Mouse (Mus musculus): ENCODE results near the gene Tsr1. TPM values are rescaled to one million over a fixed set of nuclear protein-coding genes. Genes with fewer than 3 reads are reported as not detected.

Gene Tsr1
- polyA plus RNA-seq, 1 experiment from 2014 or later, result 38.3 TPM

GRCm38 (mm10) chr11:74902416-74902815 lies 4.5 kb downstream of the Tsr1 start:
- Histone ChIP-seq H3K9ac (no peak overlapping the region), H3K4me2 (replicated peaks) (no peak overlapping the region), H3K27me3 (replicated peaks) (no peaks in the 10 kb centered on the region), H3K4me1 (peaks cover 7% of the 10 kb centered on the region; the same call in 1 of the 2 replicates), H3K36me3 (peaks cover 74% of the 10 kb centered on the region), H3K27ac (no peak overlapping the region), H3K9me3 (no peaks in the 10 kb centered on the region), H3K4me3 (no peak overlapping the region)
- WGBS, result 94% methylated on average over 5 of the region's 5 CpGs
- ATAC-seq (ENCODE audit: low FRiP score, low read depth), result no peak

- WGBS, result 97% methylated on average over 6 of the region's 6 CpGs
- no peak overlapping the region for H3K4me2 ChIP-seq (replicated peaks)
- no peaks in the 10 kb centered on the region for H3K27me3 ChIP-seq (replicated peaks)
- ATAC-seq (ENCODE audit: low FRiP score, low read depth), result no peak
- no peak overlapping the region for H3K27ac ChIP-seq
- H3K36me3 ChIP-seq, result peaks cover 67% of the 10 kb centered on the region
- H3K4me3 ChIP-seq, result no peak overlapping the region
- H3K9ac ChIP-seq, result no peak overlapping the region
- H3K9me3 ChIP-seq, result no peaks in the 10 kb centered on the region
- no peaks in the 10 kb centered on the region for H3K4me1 ChIP-seq
These were observed 10.0 kb downstream of the Tsr1 start for GRCm38 (mm10) chr11:74907850-74908249.

DNA sequence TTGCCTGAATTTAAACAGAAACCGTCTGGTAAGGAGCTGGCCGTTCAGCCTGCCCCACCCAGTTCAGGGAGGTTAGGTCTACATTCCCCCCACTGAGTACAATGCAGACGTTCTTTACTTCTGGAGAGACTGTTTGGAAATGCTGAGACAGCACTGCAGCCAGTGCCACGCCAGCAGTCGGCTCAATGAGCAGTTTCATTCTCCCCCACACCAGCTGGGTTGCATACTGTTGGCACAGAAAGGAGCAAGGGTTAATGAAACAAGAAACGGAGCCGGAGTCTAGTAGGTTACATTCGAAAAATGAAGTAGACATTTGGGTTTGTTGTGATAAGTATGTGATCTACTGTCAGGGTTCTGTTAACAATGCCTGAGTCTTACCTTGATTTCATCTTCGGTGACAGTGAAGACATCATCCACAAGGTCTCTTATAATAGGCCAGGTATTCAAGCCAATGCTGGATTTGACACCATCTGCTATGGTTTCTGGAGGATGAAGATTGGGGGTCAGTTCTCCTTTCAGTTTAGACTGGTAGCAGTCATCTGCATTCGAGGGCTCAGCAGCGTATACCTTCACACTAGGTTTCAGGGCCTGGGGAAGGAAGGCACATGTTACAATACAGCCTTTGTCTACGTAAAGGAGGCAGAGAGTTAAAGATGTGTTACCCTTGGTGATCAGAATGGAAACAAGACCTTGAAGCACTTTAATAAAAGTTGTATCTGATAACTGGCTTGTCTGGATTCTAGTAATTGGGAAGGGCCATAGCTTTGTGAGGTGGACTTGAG lies 10.9 kb downstream of the Tsr1 start:
- Histone ChIP-seq H3K4me1 (no peaks in the 10 kb centered on the region), H3K9me3 (no peaks in the 10 kb centered on the region), H3K4me3 (no peak overlapping the region), H3K27me3 (replicated peaks) (no peaks in the 10 kb centered on the region), H3K27ac (no peak overlapping the region), H3K9ac (no peak overlapping the region), H3K36me3 (peaks cover 61% of the 10 kb centered on the region), H3K4me2 (replicated peaks) (no peak overlapping the region)
- no peak for ATAC-seq (ENCODE audit: low FRiP score, low read depth)
- 89% methylated on average over 12 of the region's 12 CpGs for WGBS

DNA sequence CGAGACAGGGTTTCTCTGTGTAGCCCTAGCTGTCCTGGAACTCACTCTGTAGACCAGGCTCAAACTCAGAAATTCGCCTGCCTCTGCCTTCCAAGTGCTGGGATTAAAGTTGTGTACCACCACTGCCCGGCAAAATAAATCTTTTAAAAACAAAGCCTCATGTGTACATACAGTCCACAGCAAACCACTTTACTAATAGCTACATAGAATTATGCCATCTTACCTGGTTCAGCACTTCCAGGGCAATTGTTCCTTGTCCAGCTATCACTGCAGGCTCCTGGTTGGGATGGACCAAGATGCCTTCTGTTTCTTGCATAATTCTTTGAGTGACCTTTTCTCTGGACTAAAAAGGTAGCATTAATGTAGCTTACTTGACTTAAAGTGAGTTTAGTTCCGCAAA lies 12.1 kb downstream of the Tsr1 start:
- Histone ChIP-seq H3K9ac (no peak overlapping the region), H3K4me1 (no peaks in the 10 kb centered on the region), H3K27me3 (replicated peaks) (no peaks in the 10 kb centered on the region), H3K4me2 (replicated peaks) (no peak overlapping the region), H3K4me3 (no peak overlapping the region), H3K9me3 (no peaks in the 10 kb centered on the region), H3K27ac (no peak overlapping the region), H3K36me3 (peaks cover 49% of the 10 kb centered on the region)
- 90% methylated on average over 4 of the region's 4 CpGs for WGBS
- ATAC-seq (ENCODE audit: low FRiP score, low read depth), result no peak

GRCm38 (mm10) chr11:74912492-74912891 lies 14.6 kb downstream of the Tsr1 start:
- H3K27me3 ChIP-seq (replicated peaks), result no peaks in the 10 kb centered on the region
- WGBS, result 93% methylated on average over 3 of the region's 3 CpGs
- no peak for ATAC-seq (ENCODE audit: low FRiP score, low read depth)
- no peak overlapping the region for H3K4me2 ChIP-seq (replicated peaks)
- no peak overlapping the region for H3K9ac ChIP-seq
- no peak overlapping the region for H3K27ac ChIP-seq
- no peaks in the 10 kb centered on the region for H3K9me3 ChIP-seq
- H3K36me3 ChIP-seq, result peaks cover 24% of the 10 kb centered on the region
- H3K4me1 ChIP-seq, result no peaks in the 10 kb centered on the region
- H3K4me3 ChIP-seq, result no peak overlapping the region

DNA sequence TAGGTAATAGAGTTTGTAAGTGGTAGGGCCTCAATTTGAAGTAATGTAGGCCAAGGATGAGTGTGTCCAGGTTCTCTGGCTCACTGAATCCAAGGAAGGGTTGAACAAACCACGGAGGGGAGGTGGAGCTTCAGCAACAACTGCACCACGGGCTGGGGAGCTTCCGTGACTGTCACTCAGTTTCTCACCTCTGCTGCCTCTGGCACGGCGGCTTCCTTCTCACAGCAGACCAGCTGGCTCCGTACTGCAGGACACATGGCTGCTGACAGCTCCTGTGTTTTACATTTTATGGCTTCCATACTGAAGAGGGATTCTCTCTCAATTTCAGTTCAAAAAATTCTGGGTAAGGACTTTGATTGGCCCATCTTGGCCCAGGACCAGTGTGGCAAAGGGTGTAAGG lies 21.4 kb downstream of the Tsr1 start:
- ATAC-seq (ENCODE audit: low FRiP score, low read depth), result no peak
- H3K27me3 ChIP-seq (replicated peaks), result no peaks in the 10 kb centered on the region
- 76% methylated on average over 6 of the region's 6 CpGs for WGBS

DNA sequence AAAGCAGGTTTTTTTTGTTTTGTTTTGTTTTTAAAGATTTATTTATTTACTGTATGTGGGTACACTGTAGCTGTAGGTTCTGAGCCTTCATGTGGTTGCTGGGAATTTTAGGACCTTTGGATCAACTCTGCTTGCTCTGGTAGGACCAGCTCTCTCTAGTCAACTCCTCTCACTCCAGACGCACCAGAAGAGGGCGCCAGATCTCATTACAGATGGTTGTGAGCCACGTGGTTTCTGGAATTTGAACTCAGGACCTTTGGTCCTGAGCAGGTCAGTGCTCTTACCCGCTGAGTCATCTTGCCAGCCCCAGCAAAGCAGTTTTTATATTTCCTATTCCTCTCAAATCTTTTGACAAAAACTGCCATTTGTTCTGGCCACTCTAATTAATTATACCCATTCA lies 26.3 kb downstream of the Tsr1 start:
- 73% methylated on average over 4 of the region's 4 CpGs for WGBS
- Histone ChIP-seq H3K4me1 (peaks cover 13% of the 10 kb centered on the region), H3K4me2 (replicated peaks) (0 out of 2 replicates have a peak overlapping the region, but pooled peaks have one; percentile 3), H3K27me3 (replicated peaks) (no peaks in the 10 kb centered on the region), H3K9me3 (no peaks in the 10 kb centered on the region), H3K36me3 (peaks cover 3% of the 10 kb centered on the region), H3K27ac (no peak overlapping the region), H3K9ac (no peak overlapping the region), H3K4me3 (no peak overlapping the region)
- no peak for ATAC-seq (ENCODE audit: low FRiP score, low read depth)

More for the DNA sequence above, 21.4 kb downstream of the Tsr1 start:
- Histone ChIP-seq H3K9ac (no peak overlapping the region), H3K36me3 (peaks cover 16% of the 10 kb centered on the region), H3K4me2 (replicated peaks) (no peak overlapping the region), H3K27ac (no peak overlapping the region), H3K9me3 (no peaks in the 10 kb centered on the region), H3K4me3 (no peak overlapping the region), H3K4me1 (no peaks in the 10 kb centered on the region; the same call in 1 of the 2 replicates)

DNA sequence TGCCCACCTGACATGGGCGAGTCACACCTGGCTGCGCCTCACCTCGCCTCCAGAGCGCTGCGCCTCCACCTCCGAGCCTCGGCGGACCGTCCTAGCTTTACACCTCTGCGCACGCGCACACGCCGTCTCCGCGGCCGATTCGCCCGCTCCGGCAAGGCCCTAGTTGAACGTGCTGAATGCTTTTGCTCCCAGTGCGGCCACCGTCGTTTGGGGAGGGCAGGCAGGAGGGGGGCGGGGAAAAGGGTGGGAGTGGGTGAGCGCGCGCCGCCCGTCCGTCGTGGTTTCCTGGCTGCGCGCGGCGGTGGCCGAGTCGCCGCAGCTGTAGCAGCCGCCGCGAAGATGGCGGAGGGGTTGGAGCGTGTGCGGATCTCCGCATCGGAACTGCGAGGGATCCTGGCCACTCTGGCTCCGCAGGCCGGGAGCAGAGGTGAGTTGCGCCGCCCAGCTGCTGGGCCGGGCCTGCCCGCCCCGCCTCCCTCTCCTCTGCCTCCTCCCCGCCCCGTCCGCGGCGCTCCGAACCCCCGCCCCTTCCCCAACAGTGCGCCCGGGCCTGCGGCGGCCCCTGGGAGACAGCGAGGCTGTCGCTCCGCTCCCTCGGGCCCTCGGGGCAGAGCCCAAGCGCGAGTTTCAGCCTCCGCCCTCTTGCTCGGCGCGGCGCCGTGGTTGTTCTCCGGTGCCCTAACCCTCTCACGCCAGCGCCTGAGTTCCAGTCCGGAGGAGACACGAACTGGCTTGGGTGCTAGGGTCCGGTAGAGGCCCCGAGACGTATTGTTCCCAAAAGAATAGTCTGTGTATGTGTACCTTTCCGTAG lies 27.9 kb downstream of the Tsr1 start, which contains the start of the genes Smg6 and Srr:
Gene Smg6, plus strand, starts transcription at position 247 of the 811 bp plus-strand sequence.
Gene Srr, minus strand, starts transcription at position 372 of the 811 bp plus-strand sequence.
- under 1% methylated on average over 75 of the region's 88 CpGs for WGBS
- H3K4me3 ChIP-seq, result peak within 1 kb of the TSS; percentile 83
- peak within 1 kb of the TSS; percentile 71 for H3K4me2 ChIP-seq (replicated peaks)
- no peaks in the 10 kb centered on the region for H3K9me3 ChIP-seq
- H3K27ac ChIP-seq, result peak within 1 kb of the TSS; percentile 91
- ATAC-seq (ENCODE audit: low FRiP score, low read depth), result peak; percentile 95
- H3K27me3 ChIP-seq (replicated peaks), result no peaks in the 10 kb centered on the region
- peaks cover 13% of the 10 kb centered on the region for H3K4me1 ChIP-seq
- H3K9ac ChIP-seq, result peak within 1 kb of the TSS; percentile 91
- H3K36me3 ChIP-seq, result peaks cover 13% of the 10 kb centered on the region

DNA sequence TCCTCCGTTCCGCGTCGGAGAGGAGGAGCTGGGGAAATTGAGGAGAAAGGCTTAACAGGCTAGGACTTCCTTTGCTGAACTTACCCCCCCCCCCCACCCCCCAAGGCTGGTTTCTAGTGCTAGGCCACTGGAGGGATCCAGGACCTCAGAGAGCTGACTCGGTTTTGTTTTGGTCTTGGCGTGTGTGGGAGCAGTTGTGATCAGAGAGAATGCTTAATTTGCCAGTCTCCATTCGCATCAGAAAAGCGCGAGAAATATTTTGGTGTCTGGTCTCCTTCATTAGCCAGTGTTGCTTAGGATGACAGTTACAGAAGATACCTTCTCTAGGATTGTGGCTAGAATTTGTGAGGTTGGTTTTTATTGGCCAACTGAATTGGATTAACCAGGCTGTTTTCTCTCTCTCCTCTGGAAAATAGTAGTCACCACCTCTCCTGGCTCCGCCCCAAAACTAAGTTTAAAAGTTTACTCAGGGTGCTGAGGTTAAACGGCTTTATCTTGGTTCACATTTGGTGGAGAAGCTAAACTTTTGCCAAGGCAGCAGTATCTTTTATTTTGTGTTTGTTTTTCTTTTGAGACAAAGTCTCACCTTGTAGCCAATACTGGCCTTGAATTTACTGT lies 28.6 kb downstream of the Tsr1 start:
- peak overlapping the region; percentile 91 for H3K9ac ChIP-seq
- ATAC-seq (ENCODE audit: low FRiP score, low read depth), result no peak
- 9% methylated on average over 11 of the region's 11 CpGs for WGBS

DNA sequence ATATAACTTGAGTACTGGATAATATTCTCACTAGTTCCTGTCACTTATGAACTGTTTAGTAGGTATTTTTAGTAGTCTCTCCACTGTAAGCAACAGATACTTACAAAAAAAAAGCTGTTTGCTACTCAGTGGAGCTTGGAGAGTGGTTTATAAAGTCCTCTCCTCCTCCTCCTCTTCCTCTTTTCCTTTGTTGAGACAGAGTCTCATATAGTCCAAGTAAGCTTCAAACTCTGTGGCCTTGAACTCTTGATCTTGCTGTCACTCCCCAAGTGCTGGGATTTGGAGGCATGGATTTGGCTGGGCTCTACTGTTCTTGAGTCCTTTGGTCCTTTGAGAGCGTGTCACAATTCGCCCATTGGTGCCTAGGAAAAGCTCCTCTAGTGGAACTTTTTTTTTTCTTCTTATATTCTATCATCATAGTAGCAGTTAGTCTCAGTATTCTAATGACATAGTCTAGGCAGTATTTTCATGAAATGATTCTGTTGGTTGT lies 29.4 kb downstream of the Tsr1 start:
- Histone ChIP-seq H3K27ac (no peak overlapping the region), H3K36me3 (peaks cover 25% of the 10 kb centered on the region), H3K4me2 (replicated peaks) (peak overlapping the region; percentile 24; the same call in 1 of the 2 replicates), H3K4me3 (no peak overlapping the region), H3K9me3 (no peaks in the 10 kb centered on the region), H3K9ac (no peak overlapping the region), H3K27me3 (replicated peaks) (no peaks in the 10 kb centered on the region), H3K4me1 (peaks cover 13% of the 10 kb centered on the region)
- WGBS, result 93% methylated on average over 2 of the region's 2 CpGs
- ATAC-seq (ENCODE audit: low FRiP score, low read depth), result no peak

More for the DNA sequence above, 28.6 kb downstream of the Tsr1 start:
- peaks cover 13% of the 10 kb centered on the region for H3K4me1 ChIP-seq
- H3K4me3 ChIP-seq, result peak overlapping the region; percentile 83
- peak overlapping the region; percentile 91; the same call in 1 of the 2 replicates for H3K27ac ChIP-seq
- peaks cover 18% of the 10 kb centered on the region for H3K36me3 ChIP-seq
- no peaks in the 10 kb centered on the region for H3K27me3 ChIP-seq (replicated peaks)
- no peaks in the 10 kb centered on the region for H3K9me3 ChIP-seq
- peak overlapping the region; percentile 71 for H3K4me2 ChIP-seq (replicated peaks)

GRCm38 (mm10) chr11:74929111-74929510 lies 31.2 kb downstream of the Tsr1 start:
- no peak overlapping the region for H3K9ac ChIP-seq
- WGBS, result 77% methylated on average over 4 of the region's 4 CpGs
- no peaks in the 10 kb centered on the region for H3K27me3 ChIP-seq (replicated peaks)
- no peaks in the 10 kb centered on the region for H3K9me3 ChIP-seq
- H3K4me1 ChIP-seq, result peaks cover 13% of the 10 kb centered on the region
- H3K27ac ChIP-seq, result no peak overlapping the region
- no peak overlapping the region for H3K4me2 ChIP-seq (replicated peaks)
- ATAC-seq (ENCODE audit: low FRiP score, low read depth), result no peak
- peaks cover 41% of the 10 kb centered on the region for H3K36me3 ChIP-seq
- H3K4me3 ChIP-seq, result no peak overlapping the region

DNA sequence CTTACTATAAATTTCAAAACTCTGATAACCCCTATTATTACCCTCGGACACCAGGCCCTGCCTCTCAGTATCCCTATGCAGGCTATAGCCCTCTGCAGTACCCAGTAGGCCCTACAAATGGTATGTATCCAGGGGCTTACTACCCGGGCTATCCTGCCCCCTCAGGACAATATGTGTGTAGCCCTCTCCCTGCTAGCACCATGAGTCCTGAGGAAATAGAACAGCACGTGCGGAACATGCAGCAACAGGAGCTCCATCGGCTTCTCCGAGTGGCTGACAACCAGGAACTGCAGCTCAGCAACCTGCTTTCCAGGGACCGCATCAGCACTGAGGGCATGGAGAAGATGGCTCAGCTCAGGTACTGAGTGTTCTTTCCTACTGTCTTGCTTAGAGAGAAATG lies 32.5 kb downstream of the Tsr1 start:
- Histone ChIP-seq H3K9me3 (no peaks in the 10 kb centered on the region), H3K4me2 (replicated peaks) (no peak overlapping the region), H3K9ac (no peak overlapping the region), H3K4me3 (no peak overlapping the region), H3K36me3 (peaks cover 54% of the 10 kb centered on the region), H3K4me1 (peaks cover 11% of the 10 kb centered on the region), H3K27me3 (replicated peaks) (no peaks in the 10 kb centered on the region), H3K27ac (no peak overlapping the region)
- WGBS, result 92% methylated on average over 7 of the region's 7 CpGs
- ATAC-seq (ENCODE audit: low FRiP score, low read depth), result no peak
